Mouse (Mus musculus): ENCODE measurements around the gene AI481877.

GRCm38 (mm10) chr4:59104166-59104565 lies 34.6 kb downstream of the AI481877 start:
- TF ChIP-seq POLR2A (IDR thresholded peaks at IDR 0.05; ENCODE audit: low read depth, low read length) (no peak), CTCF (conservative IDR thresholded peaks at IDR 0.05; ENCODE audit: insufficient read depth, insufficient read length, low read depth, low read length) (no peak)
